Mouse (Mus musculus): ENCODE results near the gene Tmem178b.

The Tmem178b gene

GRCm38 (mm10) chr6:40015711-40016460 is 142.8 kb downstream of the Tmem178b start:
- DNase-seq (ENCODE audit: low spot score in 2 of 2) = no peak

GRCm38 (mm10) chr6:40019396-40019795 is 146.3 kb downstream of the Tmem178b start:
- no peak for DNase-seq (ENCODE audit: low spot score in 2 of 2)

GRCm38 (mm10) chr6:40023592-40024335 is 150.7 kb downstream of the Tmem178b start:
- DNase-seq (ENCODE audit: low spot score in 2 of 2) = no peak

GRCm38 (mm10) chr6:40024336-40024934 is 151.4 kb downstream of the Tmem178b start:
- no peak for DNase-seq (ENCODE audit: low spot score in 2 of 2)

- DNase-seq (ENCODE audit: low spot score in 2 of 2) = no peak
These were observed 159.8 kb downstream of the Tmem178b start for GRCm38 (mm10) chr6:40032901-40033300.

GRCm38 (mm10) chr6:40033935-40034334 is 160.9 kb downstream of the Tmem178b start:
- no peak for DNase-seq (ENCODE audit: low spot score in 2 of 2)

- no peak for DNase-seq (ENCODE audit: low spot score in 2 of 2)
These were observed 176.2 kb downstream of the Tmem178b start for GRCm38 (mm10) chr6:40048969-40049908.

GRCm38 (mm10) chr6:40049909-40050484 is 176.9 kb downstream of the Tmem178b start:
- no peak for DNase-seq (ENCODE audit: low spot score in 2 of 2)

- DNase-seq (ENCODE audit: low spot score in 2 of 2) = no peak
These were observed 178.6 kb downstream of the Tmem178b start for GRCm38 (mm10) chr6:40051698-40052097.

GRCm38 (mm10) chr6:40052593-40052992 is 179.5 kb downstream of the Tmem178b start:
- no peak for DNase-seq (ENCODE audit: low spot score in 2 of 2)

GRCm38 (mm10) chr6:40059466-40059865 is 186.4 kb downstream of the Tmem178b start:
- no peak for DNase-seq (ENCODE audit: low spot score in 2 of 2)

GRCm38 (mm10) chr6:40061327-40062189 is 188.5 kb downstream of the Tmem178b start:
- DNase-seq (ENCODE audit: low spot score in 2 of 2) = no peak

- DNase-seq (ENCODE audit: low spot score in 2 of 2) = no peak
These were observed 189.1 kb downstream of the Tmem178b start for GRCm38 (mm10) chr6:40062190-40062501.

GRCm38 (mm10) chr6:40063438-40063837 is 190.4 kb downstream of the Tmem178b start:
- DNase-seq (ENCODE audit: low spot score in 2 of 2) = no peak

GRCm38 (mm10) chr6:40063899-40064298 is 190.8 kb downstream of the Tmem178b start:
- DNase-seq (ENCODE audit: low spot score in 2 of 2) = no peak

- DNase-seq (ENCODE audit: low spot score in 2 of 2) = no peak
These were observed 191.3 kb downstream of the Tmem178b start for GRCm38 (mm10) chr6:40064342-40064741.

GRCm38 (mm10) chr6:40068467-40068866 is 195.4 kb downstream of the Tmem178b start:
- no peak for DNase-seq (ENCODE audit: low spot score in 2 of 2)

- DNase-seq (ENCODE audit: low spot score in 2 of 2) = no peak
These were observed 197.9 kb downstream of the Tmem178b start for GRCm38 (mm10) chr6:40071007-40071406.

- DNase-seq (ENCODE audit: low spot score in 2 of 2) = no peak
These were observed 203.0 kb downstream of the Tmem178b start for GRCm38 (mm10) chr6:40076089-40076488.

- no peak for DNase-seq (ENCODE audit: low spot score in 2 of 2)
These were observed 203.7 kb downstream of the Tmem178b start for GRCm38 (mm10) chr6:40076670-40077313.

Measured in spleen, postnatal 10 days (tissue).